Mouse (Mus musculus): ENCODE measurements at regions not wholly inside any gene's neighbourhood (a gene's known extent, or its start where the extent isn't known, plus 50 kb on each side); places are given as distances from the start of the nearest gene placed in this dataset.

- no peak for DNase-seq (ENCODE audit: low read depth)
Measured at GRCm38 (mm10) chr5:119216146-119216545, 454.3 kb upstream of the Tbx3 start.

- DNase-seq (ENCODE audit: low read depth): no peak
Measured at GRCm38 (mm10) chr5:119217077-119217476, 453.4 kb upstream of the Tbx3 start.

GRCm38 (mm10) chr5:119228691-119229090 is 441.8 kb upstream of the Tbx3 start:
- no peak for DNase-seq (ENCODE audit: low read depth)

GRCm38 (mm10) chr5:119232941-119233340 is 437.5 kb upstream of the Tbx3 start:
- no peak for DNase-seq (ENCODE audit: low read depth)

- no peak for DNase-seq (ENCODE audit: low read depth)
Measured at GRCm38 (mm10) chr5:119235884-119236283, 434.6 kb upstream of the Tbx3 start.

GRCm38 (mm10) chr5:119246824-119247223 is 423.6 kb upstream of the Tbx3 start:
- no peak for DNase-seq (ENCODE audit: low read depth)

GRCm38 (mm10) chr5:119248626-119249025 is 421.8 kb upstream of the Tbx3 start:
- no peak for DNase-seq (ENCODE audit: low read depth)

GRCm38 (mm10) chr5:119249124-119249718 is 421.2 kb upstream of the Tbx3 start:
- no peak for DNase-seq (ENCODE audit: low read depth)

- DNase-seq (ENCODE audit: low read depth): no peak
Measured at GRCm38 (mm10) chr5:119251311-119252047, 419.0 kb upstream of the Tbx3 start.

GRCm38 (mm10) chr5:119257374-119258120 is 412.9 kb upstream of the Tbx3 start:
- DNase-seq (ENCODE audit: low read depth): no peak

GRCm38 (mm10) chr5:119258831-119259230 is 411.6 kb upstream of the Tbx3 start:
- no peak for DNase-seq (ENCODE audit: low read depth)

- DNase-seq (ENCODE audit: low read depth): no peak
Measured at GRCm38 (mm10) chr5:119265149-119265890, 405.1 kb upstream of the Tbx3 start.

GRCm38 (mm10) chr5:119271234-119271852 is 399.1 kb upstream of the Tbx3 start:
- DNase-seq (ENCODE audit: low read depth): no peak

GRCm38 (mm10) chr5:119273203-119273602 is 397.3 kb upstream of the Tbx3 start:
- DNase-seq (ENCODE audit: low read depth): no peak

GRCm38 (mm10) chr5:119273615-119274014 is 396.9 kb upstream of the Tbx3 start:
- DNase-seq (ENCODE audit: low read depth): no peak

- no peak for DNase-seq (ENCODE audit: low read depth)
Measured at GRCm38 (mm10) chr5:119274817-119275494, 395.5 kb upstream of the Tbx3 start.

GRCm38 (mm10) chr5:119280146-119280545 is 390.3 kb upstream of the Tbx3 start:
- no peak for DNase-seq (ENCODE audit: low read depth)

GRCm38 (mm10) chr5:119289808-119290207 is 380.7 kb upstream of the Tbx3 start:
- DNase-seq (ENCODE audit: low read depth): no peak

GRCm38 (mm10) chr5:119292323-119292722 is 378.1 kb upstream of the Tbx3 start:
- no peak for DNase-seq (ENCODE audit: low read depth)

- DNase-seq (ENCODE audit: low read depth): no peak
Measured at GRCm38 (mm10) chr5:119292889-119293288, 377.6 kb upstream of the Tbx3 start.

GRCm38 (mm10) chr5:119299311-119299710 is 371.2 kb upstream of the Tbx3 start:
- no peak for DNase-seq (ENCODE audit: low read depth)
